In genomic region chr19:23764051-23764450, GRCm38 (mm10) we compare ENCODE assay signal across 28 mouse cellular contexts. TPM values are rescaled to one million over a fixed set of nuclear protein-coding genes. Genes with fewer than 3 reads are reported as not detected.
A peak's percentile ranks its signal among the peaks of the same experiment; 100 is the strongest.
DNase-seq lines count a peak whose midpoint lies in the region; ATAC-seq and TF ChIP-seq lines count a peak whose summit lies in the region.
"Had no signal": no experiment of that assay in that cellular context is flagged by ENCODE, and none has a peak within 500 bp of the region (broad histone marks: within the 10 kb centered on the region; RNA-seq: fewer than 3 reads in every experiment).

No protein-coding gene starts in this region.

- peaks cover 16% of the 10 kb centered on the region for H3K27me3 ChIP-seq in heart, embryonic 11.5 days (ENCODE audit: control insufficient read depth, insufficient read depth, low read length)
- 0 out of 2 replicates have a peak, but pooled peaks cover 6% of the 10 kb centered on the region for H3K27me3 ChIP-seq in midbrain, embryonic 13.5 days
- no peaks in the 10 kb centered on the region for H3K27me3 ChIP-seq in midbrain, postnatal 0 days (ENCODE audit: insufficient read depth, low read length)
- H3K27me3 ChIP-seq: CH12.LX; hindbrain, embryonic 13.5 days; midbrain, embryonic 15.5 days had no signal

- H3K9ac ChIP-seq in heart, embryonic 11.5 days (ENCODE audit: low read depth, low read length), result no peak overlapping the region
- H3K9ac ChIP-seq in midbrain, embryonic 13.5 days (replicated peaks), result 0 out of 2 replicates have a peak overlapping the region, but pooled peaks have one; percentile 16
- no peak overlapping the region for H3K9ac ChIP-seq in midbrain, postnatal 0 days (replicated peaks; ENCODE audit: low read length, poor library complexity, severe bottlenecking)
- H3K9ac ChIP-seq: embryonic facial prominence, embryonic 13.5 days; forebrain, postnatal 0 days; hindbrain, embryonic 13.5 days; liver, embryonic 14.5 days; midbrain, embryonic 15.5 days had no signal

- 75% methylated on average over 2 of the region's 2 CpGs for WGBS in heart, embryonic 11.5 days (ENCODE audit: insufficient replicate concordance)
- WGBS in midbrain, embryonic 13.5 days, result 51% methylated on average over 2 of the region's 2 CpGs
- 48% methylated on average over 2 of the region's 2 CpGs for WGBS in midbrain, postnatal 0 days

- H3K4me1 ChIP-seq in heart, embryonic 11.5 days (ENCODE audit: control insufficient read depth, insufficient read depth, low read length), result no peaks in the 10 kb centered on the region
- peaks cover 46% of the 10 kb centered on the region for H3K4me1 ChIP-seq in midbrain, embryonic 13.5 days (replicated peaks)
- H3K4me1 ChIP-seq in midbrain, postnatal 0 days (ENCODE audit: insufficient read depth, low read length), result peaks cover 13% of the 10 kb centered on the region

- H3K4me2 ChIP-seq in heart, embryonic 11.5 days, result no peak overlapping the region
- no peak overlapping the region for H3K4me2 ChIP-seq in midbrain, embryonic 13.5 days (replicated peaks)
- H3K4me2 ChIP-seq in midbrain, postnatal 0 days (ENCODE audit: low read depth, low read length, poor library complexity, severe bottlenecking), result no peak overlapping the region
- H3K4me2 ChIP-seq: embryonic facial prominence, embryonic 13.5 days; hindbrain, embryonic 13.5 days; midbrain, embryonic 15.5 days had no signal

- no peak for ATAC-seq in heart, embryonic 11.5 days (replicated peaks; ENCODE audit: insufficient number of reproducible peaks, low FRiP score, low TSS enrichment)
- no peak for ATAC-seq in midbrain, embryonic 13.5 days
- ATAC-seq in midbrain, postnatal 0 days (ENCODE audit: low FRiP score), result no peak
- ATAC-seq: activated CD4-positive, CD25-positive, alpha-beta regulatory T cell, adult 4 months; forebrain, postnatal 0 days; midbrain, embryonic 15.5 days had no signal

- no peak overlapping the region for H3K4me3 ChIP-seq in heart, embryonic 11.5 days (ENCODE audit: low read depth, low read length)
- H3K4me3 ChIP-seq in midbrain, embryonic 13.5 days (replicated peaks), result no peak overlapping the region
- no peak overlapping the region for H3K4me3 ChIP-seq in midbrain, postnatal 0 days (ENCODE audit: low read depth, low read length)
- H3K4me3 ChIP-seq: embryonic facial prominence, embryonic 13.5 days; forebrain, embryonic 10.5 days; heart, embryonic 10.5 days; hindbrain, embryonic 13.5 days; midbrain, embryonic 15.5 days had no signal

- no peak for TF ChIP-seq CTCF in midbrain, postnatal 0 days (IDR thresholded peaks at IDR 0.05)

- H3K27ac ChIP-seq in heart, embryonic 11.5 days (ENCODE audit: low read depth, low read length), result no peak overlapping the region
- no peak overlapping the region for H3K27ac ChIP-seq in midbrain, embryonic 13.5 days
- H3K27ac ChIP-seq in midbrain, postnatal 0 days (ENCODE audit: low read depth, low read length), result no peak overlapping the region
- H3K27ac ChIP-seq: embryonic facial prominence, embryonic 13.5 days; forebrain, embryonic 10.5 days; heart, embryonic 10.5 days; liver, embryonic 14.5 days; macrophage; midbrain, embryonic 15.5 days had no signal

- no peaks in the 10 kb centered on the region for H3K9me3 ChIP-seq in heart, embryonic 11.5 days (replicated peaks; ENCODE audit: control insufficient read depth, low read length)
- H3K9me3 ChIP-seq in midbrain, embryonic 13.5 days, result no peaks in the 10 kb centered on the region
- no peaks in the 10 kb centered on the region for H3K9me3 ChIP-seq in midbrain, postnatal 0 days (ENCODE audit: low read length)
- H3K9me3 ChIP-seq: embryonic facial prominence, embryonic 13.5 days; forebrain, embryonic 10.5 days; heart, embryonic 10.5 days; hindbrain, embryonic 13.5 days; midbrain, embryonic 15.5 days had no signal

- peak; percentile 48 for DNase-seq in heart, adult 11 months
- no peak for DNase-seq in midbrain, postnatal 0 days (ENCODE audit: low spot score)
- DNase-seq in cerebellum, adult 8-10 months, result peak; percentile 72
- DNase-seq in cerebellum, postnatal 25 days, result peak; percentile 79 to 88
- DNase-seq in ovary, postnatal 36 days (ENCODE audit: low spot score), result no peak
- no peak for DNase-seq in ovary, postnatal 14 days (ENCODE audit: low spot score)
- DNase-seq: adrenal gland, adult 2 months; adrenal gland, postnatal 36 days; forebrain, postnatal 0 days; heart, postnatal 36 days; kidney, adult 2 months; kidney, postnatal 36 days; liver; lung, adult 2 months; lung, postnatal 10 days; right cerebral cortex, postnatal 4 days; thymus, postnatal 14 days had no signal

- H3K36me3 ChIP-seq in heart, embryonic 11.5 days (ENCODE audit: control insufficient read depth, insufficient read depth, low read length), result no peaks in the 10 kb centered on the region
- H3K36me3 ChIP-seq in midbrain, embryonic 13.5 days, result no peaks in the 10 kb centered on the region
- no peaks in the 10 kb centered on the region for H3K36me3 ChIP-seq in midbrain, postnatal 0 days (ENCODE audit: insufficient read depth, low read length)
- H3K36me3 ChIP-seq: embryonic facial prominence, embryonic 13.5 days; forebrain, embryonic 10.5 days; heart, embryonic 10.5 days; hindbrain, embryonic 13.5 days; midbrain, embryonic 15.5 days had no signal

RNA-seq across cellular contexts. Expression of gene Apba1, which starts 5.4 kb away (rescaled TPM):
- 0.28 and 0.40 TPM in 2 replicates for polyA plus RNA-seq in heart, embryonic 11.5 days (2014; fragmentation: Nextera tagmentation; extraction: Ambion mirVana)
- 4.9 and 6.3 TPM in 2 replicates for polyA plus RNA-seq in midbrain, embryonic 13.5 days (2015; fragmentation: Nextera tagmentation; extraction: Ambion mirVana)
- 189 and 193 TPM in 2 replicates for total RNA-seq in midbrain, postnatal 0 days (2014; rRNA removed)
- polyA plus RNA-seq in midbrain, postnatal 0 days (2015; fragmentation: Nextera tagmentation; extraction: Ambion mirVana), result 15.4 and 17.2 TPM in 2 replicates
- polyA plus RNA-seq: activated CD4-positive, CD25-positive, alpha-beta regulatory T cell, adult 4 months had no signal

Comparison
In these comparisons a context has a peak if more than half of its experiments do, and no peak if none do; other contexts are left out.
1. DNase-seq: peak in heart, adult 11 months (single experiment), cerebellum, adult 8-10 months (single experiment) and cerebellum, postnatal 25 days (2 of 2); none in midbrain, postnatal 0 days (single experiment), ovary, postnatal 36 days (single experiment) and ovary, postnatal 14 days (single experiment).